Mouse (Mus musculus) adrenal gland, postnatal 10 days (tissue): ENCODE data around the gene Lrrc23. TPM values are rescaled to one million over a fixed set of nuclear protein-coding genes. Genes with fewer than 3 reads are reported as not detected.
"Not testable (repeated sequence)": the region's sequence is repeated elsewhere in the genome, so short reads cannot be mapped to it uniquely, and the experiment has no call there.

Experiments
- DNase-seq: peaks from one replicate; pipeline ENCODE4 v3.0.0; 2021; ENCODE audit warnings: mixed read lengths
- long read RNA-seq, 2 experiments: library from polyadenylated mRNA; stranded (forward); transcript quantifications; one replicate each; pipeline ENCODE4 v2.0.0; 2021
- total RNA-seq, 2 experiments: library from RNA; stranded (reverse); gene quantifications; 2 replicates each; pipeline ENCODE4 v1.2.3; 2021

Lrrc23 gene
- under 1 TPM in 1 of 2 experiments, not detected in 1; 0.72 TPM for total RNA-seq
- long read RNA-seq, experiment 1, partial matches to known transcripts: 0 of 1 reads
- long read RNA-seq, experiment 1, other reads (novel, unspliced or antisense): 1 of 1 reads
- long read RNA-seq, experiment 2: 0 reads

DNA sequence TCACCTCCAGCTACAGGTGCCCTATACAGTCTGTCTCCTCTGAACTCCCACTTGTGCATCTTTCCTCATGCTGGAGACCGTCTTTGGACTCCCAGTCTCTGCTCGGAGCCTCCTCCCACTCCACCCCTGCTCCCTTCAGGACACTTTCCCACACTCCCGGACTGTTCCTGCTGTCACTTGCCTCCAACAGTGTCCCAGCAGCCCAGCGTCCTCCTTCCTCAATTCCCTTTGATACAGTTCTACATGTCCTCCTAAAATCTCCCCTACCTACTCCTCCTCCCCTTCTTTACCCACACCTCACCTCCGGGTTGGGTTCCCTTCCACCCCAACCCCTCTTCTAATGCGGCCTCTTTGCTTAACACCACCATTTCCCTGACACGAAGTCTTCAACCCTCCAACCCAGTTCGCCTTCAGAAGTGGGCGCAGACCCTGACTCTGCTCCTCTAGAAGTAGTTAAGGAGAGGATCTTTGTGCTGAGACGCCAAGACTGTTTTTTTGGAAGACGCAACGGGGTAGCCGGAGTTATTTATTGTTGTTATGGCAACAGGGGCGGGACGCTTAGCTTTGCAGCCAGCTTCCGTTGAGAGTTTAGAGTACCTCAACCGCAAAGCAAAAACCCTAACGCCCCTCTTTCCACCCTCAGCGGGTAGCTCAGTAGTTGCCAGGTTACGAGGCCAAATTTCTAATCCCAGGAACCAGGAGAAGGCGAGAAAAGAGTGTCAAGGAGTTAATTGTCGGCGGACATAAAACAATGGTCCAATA, at the start of gene Lrrc23:
Gene Lrrc23 (minus strand): TSS at position 506 of the 762 bp plus-strand sequence.
- peak; percentile 38 for DNase-seq

DNA sequence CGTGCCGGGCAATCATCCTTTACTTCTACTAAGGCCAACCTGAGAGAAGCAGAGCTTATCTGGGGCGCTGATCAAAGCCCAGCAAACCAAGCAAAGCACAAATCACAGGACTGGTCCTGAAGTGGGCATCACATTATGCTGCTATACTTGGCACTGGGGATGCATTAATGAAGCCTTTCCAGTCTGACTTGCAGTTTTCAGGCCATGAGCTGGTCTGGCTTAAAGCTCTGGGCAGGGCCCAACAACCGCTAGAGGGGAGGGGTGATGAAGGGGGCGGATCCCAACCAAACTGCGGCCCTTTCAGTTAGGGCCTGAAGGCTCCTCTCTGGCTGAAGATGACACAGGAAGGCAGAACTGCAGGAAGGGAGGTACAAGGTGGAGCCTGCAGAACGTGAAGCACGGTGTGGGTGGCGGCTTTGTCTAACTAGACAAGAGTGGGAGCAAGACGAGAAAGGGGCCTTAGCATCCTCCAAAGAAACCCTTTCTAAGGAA, 48.6 kb upstream of the Lrrc23 start:
- DNase-seq: peak; percentile 71

DNA sequence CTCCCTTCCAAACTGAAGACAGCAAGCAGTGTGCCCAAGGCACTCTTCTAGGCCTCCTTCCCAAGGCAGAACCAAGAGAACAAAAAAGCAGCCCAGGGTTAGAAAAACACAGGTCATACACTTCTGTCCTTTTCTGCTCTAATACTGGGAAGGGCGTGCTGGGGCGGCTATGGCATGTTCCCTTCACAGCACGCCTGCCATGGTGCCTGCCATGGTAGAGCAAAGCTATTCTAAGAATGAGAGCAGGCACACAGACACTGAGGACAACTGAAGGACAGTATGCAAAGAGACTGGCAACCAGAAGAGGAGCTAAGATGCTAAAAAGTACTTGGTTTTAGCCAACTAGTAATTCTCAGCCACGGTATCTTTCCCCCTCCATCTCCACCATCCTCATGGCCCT, 42.5 kb upstream of the Lrrc23 start:
- DNase-seq: no peak

DNA sequence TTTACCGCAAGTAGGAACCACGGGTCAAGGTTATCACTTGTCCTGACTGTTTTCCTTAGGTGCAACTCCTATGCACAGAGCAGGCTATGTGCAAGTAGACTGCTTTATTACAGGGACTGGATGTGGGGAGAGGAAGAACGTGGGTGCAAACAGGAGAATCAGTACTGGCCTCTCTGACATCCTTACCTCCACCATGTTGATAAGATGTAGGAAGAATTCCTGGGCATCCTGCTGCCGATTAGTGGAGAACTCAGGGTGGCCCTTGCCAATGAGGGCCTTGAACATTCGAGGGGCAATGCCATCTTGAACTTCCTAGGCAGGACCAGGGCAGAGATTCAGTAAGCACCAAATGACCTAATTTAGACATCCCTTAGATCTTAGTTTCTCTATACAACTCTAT, 41.4 kb upstream of the Lrrc23 start:
- no peak for DNase-seq

DNA sequence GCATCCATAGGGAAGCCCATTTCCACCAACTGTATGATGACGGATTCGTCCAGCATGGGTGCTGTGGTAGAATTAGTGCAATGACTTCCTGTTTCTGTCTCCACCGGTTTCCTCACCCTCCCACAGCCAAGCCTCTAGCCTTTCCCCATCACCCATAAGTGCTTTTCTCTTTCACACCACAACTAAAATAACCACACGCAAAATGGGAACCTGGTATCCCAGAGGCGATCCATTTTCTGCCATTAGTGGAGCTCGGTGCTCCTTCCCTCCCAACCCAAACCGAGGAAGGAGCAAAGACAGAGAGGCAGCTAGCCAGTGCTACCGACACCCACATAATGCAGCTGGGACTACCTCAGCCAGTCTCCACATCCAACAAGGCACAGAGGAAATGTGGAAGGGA, 38.4 kb upstream of the Lrrc23 start:
- DNase-seq: no peak

DNA sequence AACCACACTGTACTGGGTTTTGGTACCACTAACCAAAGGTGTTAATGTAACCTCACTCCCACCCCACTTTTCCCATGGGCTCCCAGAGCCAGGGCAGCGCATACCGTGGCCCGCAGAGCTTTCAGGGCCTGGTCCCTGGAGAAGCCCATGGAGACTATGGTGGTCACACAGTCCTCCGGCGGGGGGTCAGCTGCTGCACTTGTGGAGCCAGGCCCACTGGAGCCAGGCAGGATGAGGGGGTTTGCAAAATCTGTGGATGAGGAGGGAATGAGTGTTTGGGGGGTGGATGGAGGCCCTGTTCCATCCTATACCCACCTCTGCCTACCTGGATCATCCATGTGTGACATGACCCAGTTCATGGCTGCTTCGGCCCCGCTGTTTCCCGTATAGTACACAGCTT, 38.0 kb upstream of the Lrrc23 start:
- no peak for DNase-seq

DNA sequence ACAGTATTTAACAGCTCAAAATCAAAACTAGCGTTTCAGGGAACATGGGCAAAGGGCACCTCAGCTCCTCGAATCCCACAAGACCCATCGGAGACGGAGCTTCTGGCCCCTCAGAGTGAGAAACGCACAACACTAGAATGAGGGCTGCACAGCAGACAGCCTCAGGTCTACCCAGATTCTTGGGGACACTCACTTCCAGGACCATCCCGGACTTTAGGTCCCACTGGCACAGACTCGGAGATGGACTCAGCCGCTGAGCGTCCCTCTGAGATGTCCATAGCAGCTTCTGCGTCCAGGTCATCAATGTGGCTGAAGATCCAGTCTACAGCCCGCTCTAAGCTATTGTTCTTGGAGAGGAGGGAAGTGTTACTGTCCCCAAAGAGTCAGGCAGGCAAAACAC, 37.6 kb upstream of the Lrrc23 start:
- no peak for DNase-seq

DNA sequence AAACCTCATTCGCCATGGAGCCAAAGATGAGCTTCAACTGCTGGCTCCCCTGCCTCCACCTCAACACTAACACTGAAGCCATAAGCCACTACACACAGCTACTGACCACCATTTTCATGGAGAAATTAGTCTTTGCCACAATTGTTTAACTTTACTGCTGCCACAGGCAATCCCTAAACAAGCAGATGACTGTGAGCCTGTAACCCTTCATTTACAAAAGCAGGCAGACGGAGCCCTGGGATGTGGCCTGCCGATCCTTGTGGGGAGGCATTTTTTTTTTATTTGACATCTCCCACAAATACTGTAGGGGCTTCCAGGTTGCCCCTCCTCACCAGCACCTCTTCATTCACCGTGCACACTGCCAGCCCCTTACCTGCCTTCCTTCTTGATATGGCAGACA, 37.1 kb upstream of the Lrrc23 start:
- no peak for DNase-seq

DNA sequence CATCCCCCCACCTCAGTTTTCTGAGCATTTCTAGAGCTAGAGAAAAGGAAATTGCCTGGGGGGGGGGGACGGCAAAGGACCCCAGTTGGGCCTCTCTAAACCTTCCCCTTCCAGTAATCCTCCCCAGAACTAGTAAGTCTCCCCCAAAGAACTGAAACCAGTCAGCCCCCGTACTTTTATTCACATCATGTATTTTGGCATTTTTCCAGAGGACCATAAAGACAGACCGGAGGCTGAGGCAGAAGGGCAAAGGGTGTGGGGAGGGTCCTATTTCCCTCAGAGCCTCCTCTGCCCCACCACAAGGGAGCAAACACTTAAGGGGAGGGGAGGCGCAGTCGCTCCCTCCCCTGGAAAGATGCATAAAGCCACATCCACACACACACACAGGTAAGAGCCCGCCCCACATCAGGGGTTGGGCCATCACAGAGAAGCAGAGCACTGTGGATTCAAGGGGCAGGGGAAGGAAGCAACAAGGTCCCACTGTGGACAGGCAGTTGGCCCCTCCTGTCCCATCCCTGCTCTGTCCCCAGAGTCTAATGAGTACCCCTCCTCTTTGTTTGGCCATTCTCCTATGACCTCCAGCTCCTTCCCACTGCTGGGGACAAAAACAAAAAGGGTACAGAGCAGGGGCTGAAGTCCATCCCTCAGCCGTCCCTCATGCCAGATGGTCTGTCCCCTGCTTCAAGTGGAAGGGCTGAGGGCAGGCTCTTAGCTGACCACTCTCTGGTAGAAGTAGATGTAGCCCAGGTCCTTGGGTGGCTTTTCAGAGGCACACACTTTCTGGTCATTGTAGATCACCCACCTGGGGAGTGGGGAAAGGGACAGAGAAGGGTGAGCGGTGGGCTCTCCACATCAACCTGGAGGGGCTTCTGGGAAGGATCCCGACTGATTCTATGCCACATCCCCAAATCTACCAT, 35.6 kb upstream of the Lrrc23 start:
- DNase-seq: no peak

DNA sequence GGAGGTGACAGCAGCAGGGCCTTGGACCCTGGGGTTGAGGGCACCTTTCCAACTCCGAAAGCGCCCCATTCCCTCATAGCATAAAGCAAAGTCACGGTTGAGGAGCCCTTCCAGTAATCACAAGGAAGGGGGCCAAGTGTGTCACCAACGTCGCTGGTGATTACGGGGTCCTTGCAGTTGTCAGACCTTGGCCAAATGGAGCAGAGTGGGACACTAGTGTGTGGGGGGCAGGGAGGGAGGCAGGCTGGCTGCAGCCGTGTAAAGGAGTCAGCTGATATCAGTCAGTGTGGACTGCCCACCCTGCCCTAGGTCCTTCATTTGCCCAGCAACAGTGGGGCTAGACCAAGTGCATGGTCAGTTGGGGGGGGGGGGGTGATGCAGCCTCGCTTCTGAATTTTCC, 34.9 kb upstream of the Lrrc23 start:
- DNase-seq: no peak

DNA sequence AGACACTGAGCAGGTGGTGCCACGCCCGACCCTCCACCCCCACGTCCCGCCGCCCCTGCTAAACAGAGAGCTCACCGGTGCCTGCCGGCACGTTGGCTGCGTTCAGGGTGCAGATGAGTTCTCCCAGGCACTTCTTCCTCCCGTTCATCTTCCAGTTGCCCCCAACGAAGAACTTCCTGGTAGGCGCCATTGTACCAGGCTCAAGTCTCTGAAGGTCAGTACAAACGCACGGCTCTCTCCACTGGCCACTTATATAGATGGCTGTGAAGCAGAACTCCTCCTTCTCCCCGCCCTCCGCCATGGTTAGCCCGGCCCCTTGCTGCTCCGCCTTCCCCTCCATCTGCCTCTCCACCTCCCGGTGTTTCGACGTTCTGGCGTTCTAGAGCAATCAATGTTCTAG, 34.4 kb upstream of the Lrrc23 start, which contains the start of gene Tpi1:
Gene Tpi1 (minus strand): TSS at position 364 of the 400 bp plus-strand sequence.
- DNase-seq: peak; percentile 95

DNA sequence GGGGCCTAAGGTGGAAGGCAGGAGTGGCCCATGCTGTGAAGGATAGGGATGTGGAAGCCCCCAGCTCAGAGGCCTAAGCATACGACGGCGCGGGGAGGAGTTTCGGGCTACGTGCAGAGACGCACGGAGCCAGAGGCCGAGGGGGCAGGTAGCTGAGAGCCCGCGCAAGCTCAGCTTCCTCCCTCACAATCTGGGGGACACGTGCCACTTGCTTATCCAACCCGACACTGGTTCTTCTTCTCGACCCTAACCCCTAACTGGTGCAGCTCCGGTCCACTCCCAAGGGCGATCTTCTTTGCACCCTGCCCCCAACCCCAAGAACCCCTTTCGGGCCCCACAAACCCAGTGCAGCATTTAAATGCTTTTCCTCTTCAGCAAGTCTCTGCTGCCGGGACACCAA, 34.0 kb upstream of the Lrrc23 start:
- DNase-seq: peak; percentile 75

DNA sequence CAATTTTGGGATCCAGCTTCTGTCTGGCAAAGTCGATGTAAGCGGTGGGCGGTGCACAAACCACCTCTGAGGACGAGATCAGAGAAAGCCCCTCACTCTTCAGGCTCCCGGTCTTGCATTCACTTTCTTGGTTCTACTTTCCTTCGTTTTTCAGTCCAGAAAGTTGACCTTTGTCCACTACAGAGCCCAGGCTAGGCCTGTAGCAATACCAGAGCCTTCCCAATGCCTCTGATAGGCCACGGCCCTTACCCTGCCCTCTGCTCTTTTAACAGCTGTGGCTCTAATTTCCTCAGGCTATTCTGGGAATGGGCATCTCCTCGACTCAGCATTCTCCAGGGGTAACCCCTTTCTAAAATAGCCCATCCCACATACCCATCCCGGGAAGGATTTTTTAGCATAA, 33.3 kb upstream of the Lrrc23 start:
- no peak for DNase-seq

DNA sequence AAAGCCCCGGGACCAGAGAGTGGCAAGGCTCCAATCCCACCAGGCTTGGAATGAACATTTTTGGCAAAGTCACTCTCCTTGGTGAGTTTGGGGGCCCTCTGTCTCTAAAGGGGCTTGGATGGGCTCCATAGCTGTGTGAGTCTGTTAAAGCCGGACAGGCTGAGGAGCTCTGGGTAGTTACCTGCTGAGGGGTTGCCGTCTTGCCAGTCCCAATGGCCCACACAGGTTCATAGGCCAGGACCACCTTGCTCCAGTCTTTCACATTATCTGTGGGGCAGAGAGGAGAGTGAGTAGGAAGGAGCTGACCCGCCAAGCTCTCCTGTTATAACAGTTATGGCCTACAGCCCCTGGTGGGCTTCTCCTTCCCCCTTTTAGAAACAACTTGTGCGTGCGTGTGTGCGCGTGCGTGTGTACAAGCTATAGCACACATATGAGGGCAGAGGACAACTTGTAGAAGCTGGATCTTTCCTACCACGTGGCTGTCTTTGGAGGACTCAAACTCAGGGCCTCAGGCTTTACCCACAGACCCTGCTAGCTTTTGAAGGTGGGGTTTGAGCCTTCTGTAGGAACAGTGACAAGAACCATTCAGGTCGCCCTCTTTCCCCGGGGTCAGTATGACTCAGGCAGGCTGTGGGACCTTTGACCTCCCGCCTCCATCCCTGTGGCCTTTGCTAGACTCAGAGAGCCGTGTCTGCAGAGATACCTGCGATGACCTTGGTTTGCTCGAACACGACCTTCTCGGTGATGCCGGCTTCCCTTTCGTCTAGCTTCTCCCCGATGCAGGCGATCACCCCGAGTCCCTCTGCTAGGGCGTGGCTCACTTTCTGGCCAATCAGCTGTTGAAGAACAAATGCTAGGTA, 32.4 kb upstream of the Lrrc23 start:
- DNase-seq: no peak

DNA sequence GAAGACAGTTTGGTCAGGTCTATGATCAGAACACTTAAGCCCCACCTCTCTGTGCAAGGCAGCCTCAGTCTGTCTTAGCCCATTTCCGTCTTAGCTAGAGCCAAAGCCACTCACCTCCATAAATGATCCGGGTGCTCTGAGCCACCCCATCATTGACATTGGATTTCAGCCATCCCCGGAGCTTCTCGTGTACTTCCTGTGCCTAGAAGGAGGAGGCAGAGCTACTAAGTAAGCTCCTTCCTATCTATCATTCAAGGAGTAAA, 31.8 kb upstream of the Lrrc23 start:
- no peak for DNase-seq

DNA sequence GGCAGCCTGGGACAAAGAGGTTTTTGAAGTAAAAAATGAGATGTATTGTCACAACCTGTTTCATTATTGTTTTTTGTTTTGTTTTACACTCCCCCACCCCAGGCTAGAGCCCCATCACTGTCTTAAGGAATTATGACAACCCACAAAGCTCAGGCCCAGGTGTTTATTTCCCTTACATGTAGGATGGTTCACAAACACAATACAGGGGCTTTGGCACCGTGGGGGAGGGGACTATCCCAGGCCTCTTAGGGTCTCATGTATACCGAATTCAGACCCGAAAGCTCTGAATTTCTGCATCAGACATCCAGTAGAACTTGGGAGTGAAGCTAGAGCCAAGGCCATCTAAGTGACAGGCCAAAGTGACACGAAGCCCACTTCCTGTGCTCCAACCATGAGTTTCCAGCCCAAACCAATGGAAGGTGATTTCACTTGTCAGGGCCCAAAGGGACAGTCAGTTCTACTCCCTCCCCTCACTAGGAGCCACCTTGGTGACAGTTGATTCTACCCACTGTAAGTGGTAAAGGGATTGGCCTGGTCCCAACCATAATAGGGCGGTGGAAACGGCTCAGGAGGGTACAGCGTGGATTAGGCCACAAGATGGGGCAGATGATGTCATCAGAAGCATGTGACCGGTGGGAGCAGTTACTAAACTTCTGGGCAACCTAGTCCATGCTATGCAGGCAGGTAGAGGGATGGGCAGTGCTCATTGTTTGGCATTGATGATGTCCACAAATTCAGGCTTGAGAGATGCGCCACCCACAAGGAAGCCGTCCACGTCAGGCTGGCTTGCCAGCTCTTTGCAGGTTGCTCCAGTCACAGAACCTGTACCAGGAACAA, 31.3 kb upstream of the Lrrc23 start:
- DNase-seq: not testable (repeated sequence)

DNA sequence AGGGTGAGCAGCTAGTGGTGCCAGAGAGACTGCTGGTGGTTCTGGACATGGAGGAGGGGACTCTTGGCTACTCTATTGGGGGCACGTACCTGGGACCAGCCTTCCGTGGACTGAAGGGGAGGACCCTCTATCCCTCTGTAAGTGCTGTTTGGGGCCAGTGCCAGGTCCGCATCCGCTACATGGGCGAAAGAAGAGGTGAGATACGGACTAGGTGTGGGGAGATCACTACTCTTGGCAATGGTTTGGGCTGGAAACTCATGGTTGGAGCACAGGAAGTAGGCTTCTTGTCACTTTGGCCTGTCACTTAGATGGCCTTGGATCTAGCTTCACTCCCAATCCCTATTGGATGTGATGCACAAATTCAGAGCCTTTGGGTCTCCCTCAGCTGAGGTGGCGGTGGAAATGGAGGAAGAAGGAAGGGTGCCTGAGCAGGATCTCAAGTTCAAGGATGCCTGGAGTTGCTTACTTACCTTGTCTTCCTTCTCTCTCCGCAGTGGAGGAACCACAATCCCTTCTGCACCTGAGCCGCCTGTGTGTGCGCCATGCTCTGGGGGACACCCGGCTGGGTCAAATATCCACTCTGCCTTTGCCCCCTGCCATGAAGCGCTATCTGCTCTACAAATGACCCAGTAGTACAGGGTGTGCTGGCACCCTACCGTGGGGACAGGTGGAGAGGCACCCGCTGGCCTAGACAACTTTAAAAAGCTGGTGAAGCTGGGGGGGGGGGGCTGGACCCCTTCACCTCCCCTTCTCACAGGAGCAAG, 30.4 kb upstream of the Lrrc23 start:
- peak; percentile 40 for DNase-seq

DNA sequence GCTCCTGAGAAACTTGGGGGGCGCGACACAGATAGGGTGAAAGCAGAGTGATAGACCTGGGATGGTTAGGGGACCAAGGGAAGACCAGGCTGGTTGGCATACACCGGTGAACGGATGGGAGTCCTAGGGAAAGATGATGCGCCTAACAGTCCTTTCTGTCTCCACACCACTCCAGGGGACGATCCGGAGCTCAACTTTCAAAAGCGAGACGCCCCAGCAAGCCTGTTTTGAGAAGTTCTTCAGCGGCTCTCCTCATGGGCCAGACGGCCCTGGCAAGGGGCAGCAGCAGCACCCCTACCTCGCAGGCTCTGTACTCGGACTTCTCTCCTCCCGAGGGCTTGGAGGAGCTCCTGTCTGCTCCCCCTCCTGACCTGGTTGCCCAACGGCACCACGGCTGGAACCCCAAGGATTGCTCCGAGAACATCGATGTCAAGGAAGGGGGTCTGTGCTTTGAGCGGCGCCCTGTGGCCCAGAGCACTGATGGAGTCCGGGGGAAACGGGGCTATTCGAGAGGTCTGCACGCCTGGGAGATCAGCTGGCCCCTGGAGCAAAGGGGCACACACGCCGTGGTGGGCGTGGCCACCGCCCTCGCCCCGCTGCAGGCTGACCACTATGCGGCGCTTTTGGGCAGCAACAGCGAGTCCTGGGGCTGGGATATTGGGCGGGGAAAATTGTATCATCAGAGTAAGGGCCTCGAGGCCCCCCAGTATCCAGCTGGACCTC, 29.7 kb upstream of the Lrrc23 start:
- peak; percentile 90 for DNase-seq

DNA sequence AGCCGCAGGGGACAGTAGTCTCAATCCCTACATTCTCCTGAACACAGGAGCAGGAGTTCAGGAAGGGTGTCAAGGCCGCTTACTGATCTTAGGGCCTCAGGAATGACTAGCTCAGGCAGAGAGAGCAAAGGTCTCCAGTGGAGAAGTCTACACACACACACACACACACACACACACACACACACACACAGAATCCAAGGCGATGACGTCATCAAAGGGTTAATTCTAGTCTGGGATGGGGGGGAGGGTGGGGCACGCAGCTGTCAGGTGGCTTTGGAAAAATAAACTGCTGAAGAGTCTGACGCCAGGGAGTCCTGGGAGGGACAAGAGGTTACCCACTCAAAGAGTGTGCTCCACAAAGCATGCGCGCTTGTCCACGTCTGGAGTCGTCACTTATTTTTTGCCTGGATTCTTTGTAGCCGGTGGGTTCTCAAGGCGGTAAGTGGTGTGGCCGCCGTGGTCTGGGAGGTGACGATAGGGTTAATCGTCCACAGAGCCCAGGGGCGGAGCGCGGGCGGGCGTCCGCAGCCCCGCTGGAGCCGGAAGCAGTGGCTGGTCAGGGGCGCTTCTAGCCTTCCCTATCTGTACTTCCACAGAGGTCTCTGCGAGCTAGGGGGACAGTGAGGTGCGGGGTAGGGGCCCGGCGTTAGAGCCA, 29.0 kb upstream of the Lrrc23 start, which contains the start of gene Spsb2:
Gene Spsb2 (plus strand): TSS at position 304 of the 655 bp plus-strand sequence.
- DNase-seq: peak; percentile 87
